Mouse (Mus musculus) cortical plate, adult 2 months (tissue): ENCODE data around the gene Atm.

ENCODE experiments used
- CTCF ChIP-seq: fragments of 200-500 bp; IDR thresholded peaks from 2 replicates; pipeline ENCODE4 v1.5.1; 2011; ENCODE audit warnings: mild to moderate bottlenecking, control low read depth, low read length; ENCODE audit not compliant: insufficient read depth; ENCODE audit errors: extremely low read depth
- POLR2A ChIP-seq: fragments of 200-500 bp; IDR thresholded peaks from 2 replicates; pipeline ENCODE4 v1.6.1; 2011; ENCODE audit warnings: mild to moderate bottlenecking, low read length, control low read depth; ENCODE audit not compliant: insufficient read depth; ENCODE audit errors: extremely low read depth

- TF ChIP-seq CTCF (no peak), POLR2A (peak; percentile 88)
Observed at GRCm38 (mm10) chr9:53536558-53537320, at the start of gene Atm, which contains the start of gene Npat.
